Mouse (Mus musculus): Measurements from ENCODE around the gene Zfp36.

DNA sequence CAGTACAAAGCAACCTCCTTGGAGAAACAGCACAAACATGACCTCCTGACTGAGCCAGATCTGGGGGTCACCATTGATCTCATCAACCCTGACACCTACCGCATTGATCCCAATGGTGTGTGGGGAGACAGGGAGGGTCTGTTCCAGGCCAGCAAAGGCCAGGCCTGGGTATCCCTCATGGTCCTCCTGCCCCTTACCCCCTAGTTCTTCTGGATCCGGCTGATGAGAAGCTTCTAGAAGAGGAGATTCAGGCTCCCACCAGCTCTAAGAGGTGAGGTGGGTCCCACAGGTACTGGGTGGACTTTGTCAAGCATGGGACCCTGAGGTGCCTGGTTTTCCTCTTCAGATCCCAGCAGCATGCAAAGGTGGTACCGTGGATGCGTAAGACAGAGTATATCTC lies 15.4 kb upstream of the Zfp36 start:
- TF ChIP-seq GATA1 (IDR thresholded peaks at IDR 0.05; ENCODE audit: borderline replicate concordance, low read length), result no peak
- no peak for TF ChIP-seq FLI1 (IDR thresholded peaks at IDR 0.05; ENCODE audit: low read length)
